Mouse (Mus musculus) small intestine, adult 2 months (tissue): ENCODE data around the gene Anapc2. TPM values are rescaled to one million over a fixed set of nuclear protein-coding genes. Genes with fewer than 3 reads are reported as not detected.

ENCODE experiments used
- H3K27ac ChIP-seq: fragments of 200-500 bp; 2 replicates; pipeline ENCODE4 v1.5.1; 2012; ENCODE audit warnings: low read depth, low read length, control low read depth, inconsistent platforms; ENCODE audit not compliant: insufficient read depth
- H3K27me3 ChIP-seq: fragments of 200-500 bp; 2 replicates; pipeline ENCODE4 v1.6.1; 2012; ENCODE audit warnings: mild to moderate bottlenecking, moderate library complexity, low read length, inconsistent platforms; ENCODE audit not compliant: control insufficient read depth, insufficient read depth
- H3K36me3 ChIP-seq: fragments of 200-500 bp; 2 replicates; pipeline ENCODE4 v1.6.1; 2012; ENCODE audit warnings: mild to moderate bottlenecking, low read length, control low read depth, inconsistent platforms; ENCODE audit not compliant: control insufficient read depth, insufficient read depth
- H3K4me1 ChIP-seq: fragments of 200-500 bp; 2 replicates; pipeline ENCODE4 v1.6.1; 2012; ENCODE audit warnings: low read length, inconsistent platforms, mixed read lengths; ENCODE audit not compliant: control insufficient read depth, insufficient read depth, insufficient read length
- H3K4me3 ChIP-seq: fragments of 200-500 bp; 2 replicates; pipeline ENCODE4 v1.5.1; 2012; ENCODE audit warnings: low read depth, mild to moderate bottlenecking, control low read depth, inconsistent platforms, low read length, moderate library complexity
- CTCF ChIP-seq: fragments of 200-500 bp; IDR thresholded peaks from 2 replicates; pipeline ENCODE4 v1.5.1; 2012; ENCODE audit warnings: low read depth, mild to moderate bottlenecking, control low read depth, inconsistent platforms, low read length, moderate library complexity, mixed read lengths; ENCODE audit not compliant: insufficient replicate concordance, insufficient read length; ENCODE audit errors: extremely low read depth
- POLR2A ChIP-seq: fragments of 200-500 bp; IDR thresholded peaks from 2 replicates; pipeline ENCODE4 v1.6.1; 2012; ENCODE audit warnings: low read depth, mild to moderate bottlenecking, control low read depth, inconsistent platforms, low read length, moderate library complexity
- WGBS: fragments of 180-500 bp; shearing (Covaris S2); methylation state at CpG from one replicate; pipeline ENCODE4 v1.1.7; 2018; 5-methylcytosine and 5-hydroxymethylcytosine counted together
- polyA plus RNA-seq: library from polyadenylated mRNA; depleted of rRNA; stranded (reverse); fragments of >200 nt; gene quantifications from 2 replicates; pipeline ENCODE4 v1.2.3, GENCODE M21; 2012

Anapc2 gene
- polyA plus RNA-seq, 1 experiment = 71.6 TPM

GRCm38 (mm10) chr2:25310180-25310579, 37.9 kb downstream of the Anapc2 start:
- H3K36me3 ChIP-seq = no peaks in the 10 kb centered on the region
- no peak overlapping the region for H3K27ac ChIP-seq
- TF ChIP-seq CTCF (no peak), POLR2A (no peak)
- H3K4me1 ChIP-seq = peaks cover 2% of the 10 kb centered on the region; the same call in 1 of the 2 replicates
- no peak overlapping the region for H3K4me3 ChIP-seq
- 58% methylated on average over 10 of the region's 10 CpGs for WGBS
- peaks cover 16% of the 10 kb centered on the region for H3K27me3 ChIP-seq

DNA sequence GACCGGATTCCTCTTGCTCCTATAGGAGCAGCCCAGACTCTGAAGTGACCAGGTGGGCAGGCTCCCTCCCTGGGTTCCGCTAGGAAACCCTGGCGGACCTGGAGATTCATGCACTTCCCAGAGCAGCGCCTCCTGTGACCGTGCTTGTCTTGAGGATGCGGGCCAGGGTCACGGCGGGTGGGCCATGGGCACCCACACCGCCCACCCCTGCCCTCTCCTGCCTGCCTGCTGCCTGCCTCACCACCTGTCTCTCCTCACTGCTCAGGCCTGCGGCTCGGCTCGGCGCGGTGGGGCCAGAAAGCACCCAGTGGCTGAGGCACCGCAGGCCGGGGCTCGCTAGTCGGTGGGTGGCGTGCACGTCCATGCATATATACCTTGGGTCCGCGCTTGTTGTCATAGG, 38.7 kb downstream of the Anapc2 start:
- H3K27ac ChIP-seq = no peak overlapping the region
- TF ChIP-seq POLR2A (no peak), CTCF (no peak)
- peaks cover 16% of the 10 kb centered on the region for H3K27me3 ChIP-seq
- no peaks in the 10 kb centered on the region for H3K36me3 ChIP-seq
- WGBS = 5% methylated on average over 22 of the region's 22 CpGs
- H3K4me1 ChIP-seq = peaks cover 2% of the 10 kb centered on the region; the same call in 1 of the 2 replicates
- H3K4me3 ChIP-seq = peak overlapping the region; percentile 33; the same call in 1 of the 2 replicates

GRCm38 (mm10) chr2:25311491-25311891, 39.2 kb downstream of the Anapc2 start:
- Histone ChIP-seq H3K4me3 (0 out of 2 replicates have a peak overlapping the region, but pooled peaks have one; percentile 33), H3K27me3 (peaks cover 16% of the 10 kb centered on the region), H3K27ac (no peak overlapping the region), H3K4me1 (peaks cover 2% of the 10 kb centered on the region; the same call in 1 of the 2 replicates), H3K36me3 (no peaks in the 10 kb centered on the region)
- TF ChIP-seq POLR2A (no peak), CTCF (no peak)
- WGBS = 4% methylated on average over 11 of the region's 11 CpGs

- 5% methylated on average over 31 of the region's 31 CpGs for WGBS
- Histone ChIP-seq H3K4me1 (peaks cover 5% of the 10 kb centered on the region; the same call in 1 of the 2 replicates), H3K4me3 (peak overlapping the region; percentile 21; the same call in 1 of the 2 replicates), H3K36me3 (no peaks in the 10 kb centered on the region), H3K27ac (no peak overlapping the region), H3K27me3 (peaks cover 8% of the 10 kb centered on the region; the same call in 1 of the 2 replicates)
- TF ChIP-seq POLR2A = no peak
- no peak for TF ChIP-seq CTCF
Observed at GRCm38 (mm10) chr2:25318119-25318966, 46.1 kb downstream of the Anapc2 start.

GRCm38 (mm10) chr2:25318971-25319773, 46.9 kb downstream of the Anapc2 start, which contains the start of gene Grin1:
Gene Grin1 (minus strand): TSS chr2:25319187.
- H3K36me3 ChIP-seq = no peaks in the 10 kb centered on the region
- H3K27me3 ChIP-seq = peaks cover 8% of the 10 kb centered on the region; the same call in 1 of the 2 replicates
- WGBS = 9% methylated on average over 58 of the region's 58 CpGs
- peaks cover 5% of the 10 kb centered on the region; the same call in 1 of the 2 replicates for H3K4me1 ChIP-seq
- H3K4me3 ChIP-seq = peak within 1 kb of the TSS; percentile 34
- H3K27ac ChIP-seq = no peak within 1 kb of the TSS
- TF ChIP-seq POLR2A (no peak), CTCF (no peak)

DNA sequence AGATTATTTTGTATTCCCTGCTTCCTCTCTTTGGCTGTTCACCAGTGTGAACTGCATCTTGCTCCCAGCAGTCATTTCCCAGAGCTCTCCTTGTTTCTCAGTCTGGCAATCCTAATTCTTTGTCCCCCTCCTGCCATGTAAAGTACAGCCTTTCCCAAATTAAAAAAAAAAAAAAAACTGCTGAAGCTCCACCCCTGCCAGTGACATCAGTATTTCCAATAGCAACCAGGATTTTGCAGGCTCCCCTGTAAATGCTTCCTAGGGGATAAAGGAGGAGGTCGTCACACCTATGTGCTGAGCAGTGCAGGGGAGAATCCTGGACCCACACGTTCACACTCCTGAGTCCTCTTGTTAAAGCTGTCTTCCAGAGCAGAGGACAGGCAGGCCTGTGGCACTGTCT, 47.8 kb downstream of the Anapc2 start:
- H3K27ac ChIP-seq = no peak overlapping the region
- WGBS = 29% methylated on average over 2 of the region's 2 CpGs
- no peaks in the 10 kb centered on the region for H3K36me3 ChIP-seq
- H3K27me3 ChIP-seq = peaks cover 8% of the 10 kb centered on the region; the same call in 1 of the 2 replicates
- H3K4me3 ChIP-seq = no peak overlapping the region
- no peak for TF ChIP-seq CTCF
- no peak for TF ChIP-seq POLR2A
- H3K4me1 ChIP-seq = peaks cover 5% of the 10 kb centered on the region; the same call in 1 of the 2 replicates

GRCm38 (mm10) chr2:25326036-25326435, 53.8 kb downstream of the Anapc2 start:
- H3K4me1 ChIP-seq = no peaks in the 10 kb centered on the region
- no peak overlapping the region for H3K27ac ChIP-seq
- H3K27me3 ChIP-seq = no peaks in the 10 kb centered on the region
- TF ChIP-seq POLR2A = no peak
- no peak for TF ChIP-seq CTCF
- WGBS = 73% methylated on average over 2 of the region's 2 CpGs
- no peaks in the 10 kb centered on the region for H3K36me3 ChIP-seq
- no peak overlapping the region for H3K4me3 ChIP-seq
